Mouse (Mus musculus) brain, embryonic 14.5 days (tissue): ENCODE results near the gene Fbxo44. TPM values are rescaled to one million over a fixed set of nuclear protein-coding genes. Genes with fewer than 3 reads are reported as not detected.

Experiments used
- DNase-seq: peaks from one replicate; pipeline ENCODE4 v3.0.0-alpha.2; 2011; ENCODE audit warnings: low read depth
- CTCF ChIP-seq: fragments of 200-500 bp; IDR thresholded peaks from 2 replicates; pipeline ENCODE4 v1.5.1; 2012; ENCODE audit warnings: inconsistent platforms, mild to moderate bottlenecking, moderate library complexity, borderline replicate concordance; ENCODE audit not compliant: insufficient read depth, insufficient read length; ENCODE audit errors: extremely low read depth
- POLR2A ChIP-seq: fragments of 200-500 bp; IDR thresholded peaks from 2 replicates; pipeline ENCODE4 v1.6.1; 2012; ENCODE audit warnings: mild to moderate bottlenecking, inconsistent platforms, borderline replicate concordance; ENCODE audit not compliant: poor library complexity, insufficient read depth, insufficient read length, severe bottlenecking; ENCODE audit errors: extremely low read depth
- polyA plus RNA-seq: library from polyadenylated mRNA; depleted of rRNA; stranded (reverse); fragments of >200 nt; gene quantifications from 2 replicates; pipeline ENCODE4 v1.2.3, GENCODE M21; 2012

The Fbxo44 gene
- polyA plus RNA-seq, 1 experiment: 122 TPM

GRCm38 (mm10) chr4:148164461-148164860 lies 4.2 kb upstream of the Fbxo44 start:
- DNase-seq: no peak
- TF ChIP-seq POLR2A (no peak), CTCF (no peak)

GRCm38 (mm10) chr4:148164002-148164439 lies 3.7 kb upstream of the Fbxo44 start:
- TF ChIP-seq CTCF: peak; percentile 70
- no peak for TF ChIP-seq POLR2A
- DNase-seq: peak; percentile 93

- peak; percentile 48; the same call in 1 of the 2 replicates for TF ChIP-seq POLR2A
- TF ChIP-seq CTCF: 0 out of 2 replicates have a peak, but pooled peaks have one; percentile 31
Measured at GRCm38 (mm10) chr4:148159544-148160435, 492 bp downstream of the Fbxo44 start.

GRCm38 (mm10) chr4:148158436-148159348 lies 1.6 kb downstream of the Fbxo44 start:
- peak; percentile 73 for DNase-seq
- TF ChIP-seq CTCF (no peak), POLR2A (no peak)

More at GRCm38 (mm10) chr4:148159544-148160435, 492 bp downstream of the Fbxo44 start:
- peak; percentile 99 for DNase-seq

- peak; percentile 66 for DNase-seq
- TF ChIP-seq POLR2A (no peak), CTCF (peak; percentile 58; the same call in 1 of the 2 replicates)
Measured at GRCm38 (mm10) chr4:148154982-148155381, 5.3 kb downstream of the Fbxo44 start.

- no peak for DNase-seq
- no peak for TF ChIP-seq POLR2A
- no peak for TF ChIP-seq CTCF
Measured at GRCm38 (mm10) chr4:148154006-148154405, 6.3 kb downstream of the Fbxo44 start.

- TF ChIP-seq CTCF (no peak), POLR2A (no peak)
Measured at GRCm38 (mm10) chr4:148152547-148152946, 7.7 kb downstream of the Fbxo44 start.

GRCm38 (mm10) chr4:148151267-148152168 lies 8.8 kb downstream of the Fbxo44 start, which contains the start of gene Fbxo6:
Gene Fbxo6, minus strand, starts transcription at chr4:148152140.
- TF ChIP-seq CTCF (peak; percentile 75), POLR2A (peak; percentile 42; the same call in 1 of the 2 replicates)
- DNase-seq: peak; percentile 96

More at GRCm38 (mm10) chr4:148152547-148152946, 7.7 kb downstream of the Fbxo44 start:
- DNase-seq: no peak

- no peak for DNase-seq
- TF ChIP-seq CTCF (no peak), POLR2A (no peak)
Measured at GRCm38 (mm10) chr4:148150953-148151266, 9.4 kb downstream of the Fbxo44 start.

GRCm38 (mm10) chr4:148150242-148150641 lies 10.0 kb downstream of the Fbxo44 start:
- TF ChIP-seq CTCF: no peak
- TF ChIP-seq POLR2A: no peak
- DNase-seq: no peak
